Mouse (Mus musculus): ENCODE measurements around the gene Fgfr4.
"Not testable (repeated sequence)": the region's sequence is repeated elsewhere in the genome, so short reads cannot be mapped to it uniquely, and the experiment has no call there.

Fgfr4 gene

GRCm38 (mm10) chr13:55172336-55172770 is 19.9 kb downstream of the Fgfr4 start:
- no peak for DNase-seq (ENCODE audit: low spot score)

DNA sequence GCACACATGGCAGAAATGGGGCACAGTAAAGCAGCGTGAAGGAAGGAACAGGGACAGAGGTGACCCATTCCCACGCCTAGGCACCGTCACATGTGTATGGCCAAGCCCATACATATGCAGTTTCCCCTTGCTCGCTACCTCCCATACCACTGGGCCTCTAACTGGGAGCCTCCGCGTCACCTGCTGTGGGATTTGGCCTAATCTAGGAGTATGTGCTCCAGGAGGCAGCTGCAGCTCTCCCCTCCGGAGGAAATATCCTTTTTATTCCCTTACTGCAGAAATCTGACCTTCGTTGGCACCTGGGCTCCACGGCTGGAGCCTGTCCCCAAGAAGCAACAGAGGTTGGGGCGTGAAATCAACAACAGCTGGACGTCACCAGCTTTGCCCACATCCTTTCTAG is 21.9 kb downstream of the Fgfr4 start:
- DNase-seq (ENCODE audit: low spot score), result no peak

DNA sequence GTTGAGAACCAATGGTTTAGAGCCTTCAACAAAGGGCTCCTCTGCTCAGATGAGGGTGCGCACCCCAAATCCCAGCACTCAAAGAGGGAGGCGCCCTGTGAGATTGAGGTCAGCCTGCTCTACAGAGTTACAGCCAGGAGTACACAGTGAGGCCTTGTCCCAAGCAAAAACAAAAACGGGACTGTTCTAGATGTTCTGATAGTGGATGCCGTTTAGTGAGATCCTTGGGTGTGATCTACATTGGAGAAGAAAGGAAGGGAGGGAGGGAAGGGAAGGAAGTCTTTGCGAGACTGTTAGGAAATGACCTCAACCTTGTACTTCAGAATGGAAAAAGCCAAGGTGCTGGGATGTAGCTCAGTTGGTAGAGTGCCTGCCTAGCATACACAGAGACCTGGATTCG is 23.8 kb downstream of the Fgfr4 start:
- DNase-seq (ENCODE audit: low spot score), result no peak

DNA sequence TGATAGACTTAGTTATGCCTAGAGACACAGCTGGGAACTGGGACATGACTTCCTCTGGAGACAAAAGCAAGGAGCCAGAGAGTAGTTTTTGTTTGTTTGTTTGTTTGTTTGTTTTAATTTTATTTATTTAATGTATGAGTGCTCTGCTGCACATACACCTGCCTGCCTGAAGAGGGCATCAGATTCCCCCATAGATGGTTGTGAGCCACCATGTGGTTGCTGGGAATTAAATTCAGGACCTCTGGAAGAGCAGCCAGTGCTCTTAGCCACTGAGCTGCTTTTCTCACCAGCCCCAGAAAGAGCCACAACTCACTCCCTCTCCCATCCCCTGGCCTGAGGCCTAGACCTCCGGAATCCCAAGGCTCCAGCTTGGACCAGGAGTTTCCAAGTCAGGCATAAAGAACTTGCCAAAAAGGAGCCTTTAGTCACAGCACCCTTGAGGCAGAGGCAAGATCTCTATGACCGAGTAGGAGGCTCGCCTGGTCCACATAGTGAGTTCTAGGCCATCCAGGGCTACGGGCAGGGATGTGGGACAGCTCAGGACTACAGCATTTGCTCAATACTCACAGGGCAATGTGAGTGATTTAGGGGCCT is 25.6 kb downstream of the Fgfr4 start:
- DNase-seq (ENCODE audit: low spot score), result no peak

DNA sequence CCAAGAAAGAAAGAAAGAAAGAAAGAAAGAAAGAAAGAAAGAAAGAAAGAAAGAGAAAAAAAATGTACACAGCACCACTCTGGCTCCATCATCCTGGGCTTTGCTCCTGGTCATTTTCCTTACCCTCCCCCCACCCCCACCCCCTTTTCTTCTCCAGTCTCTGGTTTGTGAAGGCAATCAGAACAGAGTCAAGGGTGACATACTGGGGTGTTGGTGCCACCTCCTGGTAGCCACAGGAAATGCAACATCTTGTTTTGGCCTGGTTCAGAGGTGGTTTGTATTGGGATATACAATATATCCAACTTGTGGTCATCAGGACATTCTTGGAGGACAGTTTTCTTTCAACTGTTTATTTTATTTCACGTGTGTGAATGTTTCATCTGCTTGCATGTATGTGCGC is 26.1 kb downstream of the Fgfr4 start:
- DNase-seq (ENCODE audit: low spot score), result peak; percentile 87

DNA sequence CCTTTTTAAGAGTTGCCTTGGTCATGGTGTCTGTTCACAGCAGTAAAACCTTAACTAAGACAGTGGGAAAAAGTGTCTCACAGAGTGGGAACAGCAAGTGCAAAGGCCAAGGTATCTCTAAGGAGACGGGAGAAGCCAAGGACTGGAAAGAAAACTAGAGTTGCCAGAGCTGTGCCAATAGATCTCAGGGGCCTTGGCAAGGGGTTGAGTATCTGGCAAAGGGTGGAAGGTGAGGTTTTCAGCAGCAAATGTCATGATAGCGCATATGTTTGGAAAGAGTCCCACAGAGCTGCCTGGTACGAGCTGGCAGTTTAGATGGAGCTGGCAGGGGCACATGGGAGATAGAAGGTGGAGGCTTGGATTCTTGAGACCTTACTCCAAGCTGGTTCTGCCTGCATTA is 27.2 kb downstream of the Fgfr4 start:
- DNase-seq (ENCODE audit: low spot score), result no peak

- DNase-seq (ENCODE audit: low spot score), result no peak
These were observed 29.3 kb downstream of the Fgfr4 start for GRCm38 (mm10) chr13:55181786-55182172.

- peak; percentile 87 for DNase-seq (ENCODE audit: low spot score)
These were observed 29.9 kb downstream of the Fgfr4 start for GRCm38 (mm10) chr13:55182173-55182894.

- no peak for DNase-seq (ENCODE audit: low spot score)
These were observed 30.9 kb downstream of the Fgfr4 start for GRCm38 (mm10) chr13:55183382-55183781.

DNA sequence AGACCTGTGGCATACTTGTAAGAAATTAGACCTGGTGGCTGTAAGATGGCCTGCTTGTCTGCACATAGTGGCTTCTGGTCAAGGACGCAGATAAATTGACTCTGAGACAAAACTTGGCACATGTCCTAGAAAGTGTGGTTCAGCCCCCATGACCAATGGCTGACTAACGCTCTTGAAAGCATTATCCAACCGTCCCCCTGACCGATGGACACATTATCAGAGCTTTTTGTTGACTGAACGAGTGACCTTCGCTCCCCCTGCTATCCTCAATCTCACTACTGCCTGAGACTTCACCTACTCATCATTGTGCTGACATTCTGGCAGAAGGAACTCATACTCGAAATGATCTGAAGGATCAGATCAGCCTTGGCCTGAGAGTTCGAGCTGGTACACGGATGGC is 34.6 kb downstream of the Fgfr4 start:
- not testable (repeated sequence) for DNase-seq (ENCODE audit: low spot score)

- peak; percentile 55 for DNase-seq (ENCODE audit: low spot score)
These were observed 37.2 kb downstream of the Fgfr4 start for GRCm38 (mm10) chr13:55189531-55190107.

GRCm38 (mm10) chr13:55190121-55190868 is 37.9 kb downstream of the Fgfr4 start:
- peak; percentile 99 for DNase-seq (ENCODE audit: low spot score)

DNA sequence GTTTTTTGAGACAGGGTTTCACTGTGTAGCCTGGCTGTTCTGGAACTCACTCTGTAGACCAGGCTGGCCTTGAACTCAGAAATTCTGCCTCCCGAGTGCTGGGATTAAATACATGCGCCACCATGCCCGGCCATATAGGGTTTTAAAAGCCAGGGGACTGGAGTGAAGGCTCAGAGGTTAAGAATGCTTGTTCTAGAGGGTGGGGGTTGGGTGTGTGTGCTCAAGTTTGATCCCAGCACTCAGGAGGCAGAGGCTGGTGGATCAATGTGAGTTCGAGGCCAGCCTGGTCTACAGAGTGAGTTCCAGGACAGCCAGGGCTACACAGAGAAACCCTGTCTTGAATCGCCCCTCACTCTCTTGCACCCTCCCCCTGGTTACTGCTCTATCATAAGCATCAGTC is 39.1 kb downstream of the Fgfr4 start:
- DNase-seq (ENCODE audit: low spot score), result no peak

GRCm38 (mm10) chr13:55202758-55203157 is 50.3 kb downstream of the Fgfr4 start:
- DNase-seq (ENCODE audit: low spot score), result not testable (repeated sequence)

- DNase-seq (ENCODE audit: low spot score), result no peak
These were observed 51.3 kb downstream of the Fgfr4 start for GRCm38 (mm10) chr13:55203740-55204139.

DNA sequence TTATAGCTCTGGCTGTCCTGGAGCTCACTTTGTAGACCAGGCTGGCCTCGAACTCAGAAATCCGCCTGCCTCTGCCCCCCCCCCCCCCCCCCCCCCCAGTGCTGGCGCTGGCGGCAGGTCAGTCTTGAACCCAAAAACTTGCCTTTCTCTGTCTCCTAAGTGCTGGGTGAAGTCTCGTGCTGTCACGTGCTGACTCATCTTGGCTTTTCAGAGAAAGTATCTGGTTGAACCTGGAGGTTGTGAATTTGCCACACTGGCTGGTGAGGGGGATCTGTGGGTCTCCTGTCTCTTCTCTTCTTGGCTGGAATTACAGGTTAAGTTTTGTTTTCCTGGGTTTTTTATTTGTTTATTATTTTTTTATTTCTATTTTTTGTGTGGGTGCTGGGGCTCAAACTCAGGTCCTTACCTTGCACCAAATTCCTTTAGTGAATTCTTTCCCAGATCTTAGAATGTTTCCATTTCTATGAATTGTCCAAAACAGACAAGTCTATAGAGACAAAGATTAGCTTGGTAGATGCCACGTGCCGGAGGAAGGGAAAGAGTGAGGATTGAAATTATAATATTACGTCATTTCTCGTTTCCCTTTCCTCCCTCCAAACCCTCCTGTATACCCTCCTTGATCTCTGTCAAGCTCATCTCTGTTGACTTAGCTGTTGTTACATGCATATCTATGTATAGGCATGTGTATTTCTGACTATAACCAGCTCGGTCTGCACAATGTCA is 52.4 kb downstream of the Fgfr4 start:
- no peak for DNase-seq (ENCODE audit: low spot score)

DNA sequence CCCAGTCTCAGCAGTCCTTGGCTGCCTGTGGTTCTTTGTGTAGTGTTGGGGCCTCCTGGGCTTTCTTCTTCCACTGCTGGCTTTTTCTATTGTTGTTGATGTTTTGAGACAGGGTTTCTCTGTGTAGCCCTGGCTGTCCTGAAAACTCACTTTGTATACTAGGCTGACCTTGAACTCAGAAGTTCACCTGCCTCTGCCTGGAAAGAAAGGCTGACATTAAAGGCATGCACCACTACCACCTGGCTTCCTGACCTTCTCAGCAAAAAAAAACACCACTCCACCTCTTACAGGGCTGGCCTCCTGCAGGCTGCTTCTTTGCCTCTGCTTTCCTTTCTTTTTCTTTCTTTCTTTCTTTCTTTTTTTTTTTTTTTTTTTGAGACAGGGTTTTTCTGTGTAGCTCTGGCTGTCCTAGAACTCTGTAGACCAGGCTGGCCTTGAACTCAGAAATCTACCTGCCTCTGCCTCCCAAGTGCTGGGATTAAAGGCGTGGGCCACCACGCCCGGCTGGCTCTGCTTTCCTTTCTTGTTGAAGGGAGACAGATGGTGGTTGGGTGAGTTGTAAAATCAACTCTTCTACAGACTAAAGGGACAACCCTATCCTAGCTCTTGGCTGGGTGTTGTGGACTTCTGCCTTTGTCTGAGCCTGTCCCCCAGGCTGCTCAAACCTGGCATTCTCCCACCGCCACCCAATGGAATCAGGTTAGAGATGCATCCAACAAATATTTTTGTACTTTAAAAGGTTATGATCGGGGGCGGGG is 53.2 kb downstream of the Fgfr4 start:
- no peak for DNase-seq (ENCODE audit: low spot score)

GRCm38 (mm10) chr13:55208837-55209648 is 56.6 kb downstream of the Fgfr4 start:
- peak; percentile 15 for DNase-seq (ENCODE audit: low spot score)

DNA sequence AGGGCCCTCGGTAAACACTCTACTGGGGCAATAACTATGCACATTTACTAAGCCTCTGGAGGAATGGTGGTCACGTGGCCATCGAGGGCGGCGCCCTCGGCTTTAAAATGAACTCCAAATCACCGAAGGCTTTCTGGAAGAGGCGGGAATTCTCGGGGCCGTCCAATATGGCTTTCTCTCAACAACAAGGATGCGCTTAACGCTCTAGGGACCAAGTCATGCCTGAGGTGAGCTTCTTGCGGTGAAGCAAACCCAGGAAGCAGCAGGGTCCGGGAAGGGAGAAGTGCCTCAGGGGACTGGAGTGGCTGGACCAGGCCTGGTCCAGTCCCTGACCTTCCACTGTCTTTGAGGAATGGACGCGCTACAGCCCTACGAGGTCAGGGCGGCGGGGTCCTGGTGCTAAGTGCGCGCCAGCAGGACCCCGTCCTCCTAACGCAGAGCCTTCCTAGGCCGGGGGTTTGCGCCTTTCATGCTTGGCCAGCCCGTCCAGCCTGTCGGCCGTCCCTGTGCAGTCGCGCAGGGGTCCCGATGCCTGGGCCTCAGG is 57.3 kb downstream of the Fgfr4 start, which contains the start of gene Nsd1:
Gene Nsd1, plus strand, starts transcription at position 134 of the 544 bp plus-strand sequence.
- no peak for DNase-seq (ENCODE audit: low spot score)

Measured in embryo, embryonic 10 days (tissue).